Mouse (Mus musculus): ENCODE measurements around the gene Antxr1. TPM values are rescaled to one million over a fixed set of nuclear protein-coding genes. Genes with fewer than 3 reads are reported as not detected.

The Antxr1 gene
- polyA plus RNA-seq, 1 experiment = not detected

GRCm38 (mm10) chr6:87099261-87099660, 236.4 kb downstream of the Antxr1 start:
- TF ChIP-seq GATA1 (IDR thresholded peaks at IDR 0.05; ENCODE audit: low read length) = no peak

DNA sequence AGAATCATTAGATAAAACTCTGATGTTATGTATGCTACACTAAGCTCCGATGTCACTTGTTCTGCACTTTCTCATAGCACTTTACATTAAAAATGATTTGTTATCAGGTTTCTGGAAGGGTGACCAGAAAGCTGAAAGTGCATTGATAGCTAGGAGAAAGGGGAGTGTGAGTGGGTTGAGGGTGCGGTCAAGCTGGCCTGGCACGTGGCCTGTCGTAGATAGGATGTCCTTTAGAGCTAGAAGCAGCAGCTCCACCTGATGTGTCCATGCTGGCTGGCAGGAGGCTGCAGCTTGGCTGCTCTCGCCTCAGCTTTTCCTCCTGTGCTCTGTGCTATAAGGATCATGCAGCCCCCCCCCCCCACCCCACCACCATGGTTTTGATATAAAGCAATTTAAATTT, 243.1 kb downstream of the Antxr1 start:
- no peak for TF ChIP-seq GATA1 (IDR thresholded peaks at IDR 0.05; ENCODE audit: low read length)

GRCm38 (mm10) chr6:87090877-87091276, 244.7 kb downstream of the Antxr1 start:
- TF ChIP-seq GATA1 (IDR thresholded peaks at IDR 0.05; ENCODE audit: low read length) = no peak

DNA sequence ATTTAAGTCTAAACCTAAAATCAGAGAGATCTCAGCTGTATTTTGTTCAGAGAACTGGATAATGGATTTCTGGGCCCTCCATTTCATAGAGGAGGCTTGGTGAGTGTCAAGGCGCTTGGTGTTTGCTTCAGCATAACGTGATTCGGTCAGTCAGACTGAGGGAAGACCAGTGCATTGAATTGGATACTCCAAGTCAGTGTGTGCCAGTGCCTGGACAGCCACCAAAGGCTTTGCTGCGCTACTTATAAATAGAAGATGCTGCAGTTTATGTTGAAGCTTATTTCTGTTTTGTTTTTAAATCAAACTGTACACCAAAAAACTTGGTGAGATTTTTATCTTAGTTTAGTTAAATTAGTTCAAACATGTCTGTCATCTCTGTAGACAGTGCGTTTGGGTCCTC, 247.3 kb downstream of the Antxr1 start:
- TF ChIP-seq GATA1 (IDR thresholded peaks at IDR 0.05; ENCODE audit: low read length) = no peak

DNA sequence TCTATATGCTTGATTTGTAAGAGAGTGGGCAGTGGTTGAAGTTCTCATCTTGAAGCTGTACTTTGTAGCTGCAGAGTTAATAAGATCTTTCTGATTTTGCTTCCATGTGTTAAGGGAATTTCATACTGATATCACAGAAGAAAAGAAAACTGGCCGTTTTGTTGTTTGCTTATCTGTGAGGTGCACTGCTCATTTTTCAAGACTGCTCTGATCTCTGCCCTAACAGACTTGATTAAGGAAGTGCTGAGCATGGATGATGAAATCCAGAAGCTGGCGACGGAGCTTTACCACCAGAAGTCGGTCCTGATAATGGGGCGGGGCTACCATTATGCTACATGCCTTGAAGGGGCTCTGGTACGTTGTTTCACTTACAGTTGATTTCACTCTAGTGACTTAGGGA, 250.6 kb downstream of the Antxr1 start:
- peak; percentile 97 for TF ChIP-seq GATA1 (IDR thresholded peaks at IDR 0.05; ENCODE audit: low read length)

Other genes with a start within 250 kb of the Antxr1 start
- gene D6Ertd527e, start 231.1 kb downstream of the Antxr1 start, polyA plus RNA-seq (2012) = 0.05 and 0.09 TPM in 2 replicates
- gene Gkn1, start 15.1 kb upstream of the Antxr1 start, polyA plus RNA-seq (2012) = not detected in 2 replicates
- not detected in 2 replicates for gene Gkn2, start 37.5 kb upstream of the Antxr1 start, polyA plus RNA-seq (2012)
- not detected in 2 replicates for gene Gkn3, start 53.1 kb upstream of the Antxr1 start, polyA plus RNA-seq (2012)
- gene Bmp10, start 93.2 kb upstream of the Antxr1 start, polyA plus RNA-seq (2012) = not detected in 2 replicates
- 0.09 and 0.21 TPM in 2 replicates for gene Arhgap25, start 197.4 kb upstream of the Antxr1 start, polyA plus RNA-seq (2012)